9 mouse cellular contexts compared by ENCODE assay signal in the genomic region with DNA sequence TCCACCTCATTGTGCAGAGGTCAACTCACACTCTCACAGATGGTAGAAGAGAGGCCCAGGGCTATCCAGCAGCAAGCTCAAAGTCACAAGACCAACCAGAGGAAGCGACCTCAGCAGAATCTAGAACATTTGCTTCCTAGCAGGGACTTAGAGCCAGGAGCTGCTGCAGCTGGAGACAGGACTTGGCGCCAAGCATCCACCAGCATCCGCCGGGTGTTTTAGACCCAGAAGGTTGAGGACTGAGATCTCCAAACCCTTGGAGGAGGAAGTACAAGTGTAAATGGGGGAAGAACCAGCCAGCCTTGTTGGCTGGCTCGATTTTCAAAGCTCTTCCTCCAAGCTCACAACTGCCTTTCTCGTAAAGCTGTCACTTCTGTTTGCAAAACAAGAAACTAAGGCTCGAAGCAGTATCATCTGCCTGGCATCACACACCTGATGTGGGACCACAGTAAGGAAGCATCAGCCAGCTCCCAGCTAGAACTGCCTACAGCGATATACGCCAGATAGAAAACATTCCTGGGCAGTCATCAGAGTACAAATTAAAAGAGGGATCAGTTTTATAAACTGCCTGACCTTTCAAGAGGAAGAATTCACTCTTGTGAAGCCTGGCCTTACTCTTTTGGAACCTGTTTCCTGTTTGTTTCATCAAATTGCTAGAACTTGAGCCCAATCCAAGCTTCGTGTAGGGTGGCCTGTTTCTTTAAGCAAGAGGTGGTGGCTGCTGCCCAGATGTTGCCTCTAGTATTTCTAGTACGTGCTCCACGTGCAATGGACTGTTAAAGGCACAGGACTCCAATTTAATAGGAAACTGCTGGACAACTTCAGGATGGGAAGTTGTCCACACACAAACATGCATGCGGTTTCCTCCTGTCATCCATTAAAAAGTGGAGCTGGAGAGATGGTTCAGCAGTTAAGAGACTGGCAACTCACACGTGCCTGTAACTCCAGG. TPM values are rescaled to one million over a fixed set of nuclear protein-coding genes. Genes with fewer than 3 reads are reported as not detected.
DNase-seq lines count a peak whose midpoint lies in the region; ATAC-seq and TF ChIP-seq lines count a peak whose summit lies in the region.
"Had no signal": no experiment of that assay in that cellular context is flagged by ENCODE, and none has a peak within 500 bp of the region (broad histone marks: within the 10 kb centered on the region; RNA-seq: fewer than 3 reads in every experiment).

No protein-coding gene starts in this region.

- peak; percentile 43 for DNase-seq in adrenal gland, adult 2 months
- DNase-seq in adrenal gland, adult 8-10 months = no peak
- peak; percentile 39 for DNase-seq in brain, adult 2 months (ENCODE audit: low read depth, low spot score)
- peak; percentile 80 to 82 for DNase-seq in heart, postnatal 10 days
- DNase-seq in thymus, adult 2 months = no peak
- no peak for DNase-seq in retina, embryonic 14.5 days (ENCODE audit: low spot score)
- no peak for DNase-seq in c-Kit-positive CD71-positive TER-119-positive erythroid progenitor cells, embryonic 14.5 days (ENCODE audit: low spot score)
- DNase-seq: cerebellum, adult 2 months had no signal

- peak overlapping the region; percentile 52; the same call in 1 of the 2 replicates for H3K27ac ChIP-seq in liver, embryonic 16.5 days (ENCODE audit: low read length)
- H3K27ac ChIP-seq in thymus, adult 2 months (ENCODE audit: control insufficient read depth, insufficient read depth, low read length) = no peak overlapping the region

- peaks cover 30% of the 10 kb centered on the region for H3K4me1 ChIP-seq in liver, embryonic 16.5 days (ENCODE audit: control insufficient read depth, low read depth, low read length)
- peaks cover 25% of the 10 kb centered on the region for H3K4me1 ChIP-seq in thymus, adult 2 months (replicated peaks; ENCODE audit: control insufficient read depth, insufficient read depth, low read length)

- ATAC-seq in liver, embryonic 16.5 days (ENCODE audit: low read depth) = no peak

- no peaks in the 10 kb centered on the region for H3K9me3 ChIP-seq in liver, embryonic 16.5 days (replicated peaks; ENCODE audit: control insufficient read depth, low read length)

- TF ChIP-seq POLR2A in thymus, adult 2 months (IDR thresholded peaks at IDR 0.05; ENCODE audit: control insufficient read depth, extremely low read depth, insufficient read depth, low read length, poor library complexity) = no peak

- TF ChIP-seq CTCF in thymus, adult 2 months (IDR thresholded peaks at IDR 0.05; ENCODE audit: borderline replicate concordance, control insufficient read depth, extremely low read depth, insufficient read depth, low read length, poor library complexity) = no peak

- H3K36me3 ChIP-seq in liver, embryonic 16.5 days (ENCODE audit: control insufficient read depth, insufficient read depth) = 0 out of 2 replicates have a peak, but pooled peaks cover under 1% of the 10 kb centered on the region
- no peaks in the 10 kb centered on the region for H3K36me3 ChIP-seq in thymus, adult 2 months (ENCODE audit: control insufficient read depth, insufficient read depth, low read length)

- H3K27me3 ChIP-seq in liver, embryonic 16.5 days (ENCODE audit: control insufficient read depth, insufficient read depth, low read depth, low read length) = peaks cover 10% of the 10 kb centered on the region
- no peaks in the 10 kb centered on the region for H3K27me3 ChIP-seq in thymus, adult 2 months (ENCODE audit: control insufficient read depth, insufficient read depth, low read length)

- intact Hi-C loops in heart, postnatal 10 days (cut with DNase I) = no loop called here

- no peak overlapping the region for H3K9ac ChIP-seq in liver, embryonic 16.5 days (ENCODE audit: low read depth, low read length)

- 34% methylated on average over 14 of the region's 14 CpGs for WGBS in liver, embryonic 16.5 days (ENCODE audit: insufficient replicate concordance)
- 54% methylated on average over 14 of the region's 14 CpGs for WGBS in thymus, adult 2 months

- no peak overlapping the region for H3K4me2 ChIP-seq in liver, embryonic 16.5 days (ENCODE audit: low read depth, low read length)

- no peak overlapping the region for H3K4me3 ChIP-seq in liver, embryonic 16.5 days (ENCODE audit: low read depth, low read length)
- no peak overlapping the region for H3K4me3 ChIP-seq in thymus, adult 2 months (ENCODE audit: control insufficient read depth, insufficient read depth, low read length)

RNA-seq across cellular contexts. Expression of gene Plod1, which starts 1.9 kb away (rescaled TPM):
- 10 to 100 TPM; 36.4 to 44.0 TPM for total RNA-seq in adrenal gland, adult 2 months (2021)
- 36.1 and 46.5 TPM in 2 replicates for polyA plus RNA-seq in adrenal gland, adult 2 months (2012; rRNA removed)
- 10 to 100 TPM; 31.2 to 44.5 (median 39.4) TPM for total RNA-seq in adrenal gland, adult 8-10 months (2022)
- total RNA-seq in heart, postnatal 10 days (2021) = 100 to 1,000 TPM in 1 of 2 experiments, 10 to 100 TPM in 1; 97.7 to 104 TPM
- 28.8 and 30.7 TPM in 2 replicates for polyA plus RNA-seq in liver, embryonic 16.5 days (2015; fragmentation: Nextera tagmentation; extraction: Ambion mirVana)
- polyA plus RNA-seq in thymus, adult 2 months (2012; rRNA removed) = 21.2 and 28.9 TPM in 2 replicates

RNA-seq across cellular contexts. Expression of gene 2510039O18Rik, which starts 2.3 kb away (rescaled TPM):
- total RNA-seq in adrenal gland, adult 2 months (2021) = 10 to 100 TPM; 44.4 TPM
- polyA plus RNA-seq in adrenal gland, adult 2 months (2012; rRNA removed) = 119 and 120 TPM in 2 replicates
- 10 to 100 TPM; 45.5 to 52.4 (median 47.4) TPM for total RNA-seq in adrenal gland, adult 8-10 months (2022)
- 10 to 100 TPM; 47.0 to 49.5 TPM for total RNA-seq in heart, postnatal 10 days (2021)
- 4.0 and 5.8 TPM in 2 replicates for polyA plus RNA-seq in liver, embryonic 16.5 days (2015; fragmentation: Nextera tagmentation; extraction: Ambion mirVana)
- polyA plus RNA-seq in thymus, adult 2 months (2012; rRNA removed) = 170 and 174 TPM in 2 replicates

RNA-seq across cellular contexts. Expression of gene Mfn2, which starts 33.9 kb away (rescaled TPM):
- 100 to 1,000 TPM; 164 to 221 TPM for total RNA-seq in adrenal gland, adult 2 months (2021)
- polyA plus RNA-seq in adrenal gland, adult 2 months (2012; rRNA removed) = 77.6 and 98.7 TPM in 2 replicates
- total RNA-seq in adrenal gland, adult 8-10 months (2022) = 100 to 1,000 TPM; 119 to 236 (median 168) TPM
- total RNA-seq in heart, postnatal 10 days (2021) = 100 to 1,000 TPM; 583 to 610 TPM
- polyA plus RNA-seq in liver, embryonic 16.5 days (2015; fragmentation: Nextera tagmentation; extraction: Ambion mirVana) = 15.9 and 16.2 TPM in 2 replicates
- polyA plus RNA-seq in thymus, adult 2 months (2012; rRNA removed) = 40.4 and 50.2 TPM in 2 replicates

RNA-seq across cellular contexts. Expression of gene Nppb, which starts 47.2 kb away (rescaled TPM):
- total RNA-seq in adrenal gland, adult 2 months (2021) = 1 to 10 TPM in 1 of 2 experiments, not detected in 1; 9.8 TPM
- polyA plus RNA-seq in adrenal gland, adult 2 months (2012; rRNA removed) = not detected in 2 replicates
- under 1 TPM in 1 of 4 experiments, not detected in 3; 0.40 TPM for total RNA-seq in adrenal gland, adult 8-10 months (2022)
- total RNA-seq in heart, postnatal 10 days (2021) = 100 to 1,000 TPM; 204 to 360 TPM
- not detected in 2 replicates for polyA plus RNA-seq in liver, embryonic 16.5 days (2015; fragmentation: Nextera tagmentation; extraction: Ambion mirVana)
- polyA plus RNA-seq in thymus, adult 2 months (2012; rRNA removed) = 0.24 and 2.3 TPM in 2 replicates

Comparison
In these comparisons a context has a peak if more than half of its experiments do, and no peak if none do; other contexts are left out.
1. DNase-seq: peak in adrenal gland, adult 2 months (single experiment), brain, adult 2 months (single experiment) and heart, postnatal 10 days (2 of 2); none in adrenal gland, adult 8-10 months (single experiment), thymus, adult 2 months (single experiment), retina, embryonic 14.5 days (single experiment) and c-Kit-positive CD71-positive TER-119-positive erythroid progenitor cells, embryonic 14.5 days (single experiment).